Mouse (Mus musculus): ENCODE results near the gene Rrad. TPM values are rescaled to one million over a fixed set of nuclear protein-coding genes. Genes with fewer than 3 reads are reported as not detected.
"Not testable (repeated sequence)": the region's sequence is repeated elsewhere in the genome, so short reads cannot be mapped to it uniquely, and the experiment has no call there.

Rrad gene
- total RNA-seq (2021), result 1 to 10 TPM in 1 of 2 experiments, under 1 TPM in 1; 0.89 to 2.0 TPM
- long read RNA-seq, partial matches to known transcripts, result 1 of 2 reads
- long read RNA-seq, other reads (novel, unspliced or antisense), result 0 of 2 reads

GRCm38 (mm10) chr8:104630981-104631663, at the start of gene Rrad:
Rrad (minus strand) TSS chr8:104631327.
- no peak for DNase-seq (ENCODE audit: low spot score in 2 of 2)

- DNase-seq (ENCODE audit: low spot score in 2 of 2), result no peak
Observed at GRCm38 (mm10) chr8:104655614-104656013, 24.5 kb upstream of the Rrad start.

GRCm38 (mm10) chr8:104654984-104655383, 23.9 kb upstream of the Rrad start:
- peak; percentile 71 to 93 for DNase-seq (ENCODE audit: low spot score in 2 of 2)

- DNase-seq (ENCODE audit: low spot score in 2 of 2), result not testable (repeated sequence)
Observed at GRCm38 (mm10) chr8:104644187-104644586, 13.1 kb upstream of the Rrad start.

GRCm38 (mm10) chr8:104642324-104642654, 11.2 kb upstream of the Rrad start:
- DNase-seq (ENCODE audit: low spot score in 2 of 2), result no peak

GRCm38 (mm10) chr8:104641426-104642323, 10.5 kb upstream of the Rrad start, which contains the start of gene Ciao2b:
Ciao2b (minus strand) TSS chr8:104641965.
- DNase-seq (ENCODE audit: low spot score in 2 of 2), result peak; percentile 85 to 94

- DNase-seq (ENCODE audit: low spot score in 2 of 2), result no peak
Observed at GRCm38 (mm10) chr8:104640831-104641370, 9.8 kb upstream of the Rrad start.

- DNase-seq (ENCODE audit: low spot score in 2 of 2), result no peak
Observed at GRCm38 (mm10) chr8:104640241-104640640, 9.1 kb upstream of the Rrad start.

- no peak for DNase-seq (ENCODE audit: low spot score in 2 of 2)
Observed at GRCm38 (mm10) chr8:104638010-104638409, 6.9 kb upstream of the Rrad start.

GRCm38 (mm10) chr8:104635004-104635710, 4.0 kb upstream of the Rrad start:
- DNase-seq (ENCODE audit: low spot score in 2 of 2), result no peak

GRCm38 (mm10) chr8:104633156-104633744, 2.1 kb upstream of the Rrad start:
- no peak for DNase-seq (ENCODE audit: low spot score in 2 of 2)

- DNase-seq (ENCODE audit: low spot score in 2 of 2), result peak in 1 of 2 experiments; percentile 32
Observed at GRCm38 (mm10) chr8:104632486-104632885, 1.4 kb upstream of the Rrad start.

- no peak for DNase-seq (ENCODE audit: low spot score in 2 of 2)
Observed at GRCm38 (mm10) chr8:104631975-104632374, 848 bp upstream of the Rrad start.

- no peak for DNase-seq (ENCODE audit: low spot score in 2 of 2)
Observed at GRCm38 (mm10) chr8:104630574-104630973, 553 bp downstream of the Rrad start.

GRCm38 (mm10) chr8:104630111-104630479, 1.0 kb downstream of the Rrad start:
- no peak for DNase-seq (ENCODE audit: low spot score in 2 of 2)

GRCm38 (mm10) chr8:104629306-104630110, 1.6 kb downstream of the Rrad start:
- no peak for DNase-seq (ENCODE audit: low spot score in 2 of 2)

GRCm38 (mm10) chr8:104628402-104628801, 2.7 kb downstream of the Rrad start:
- DNase-seq (ENCODE audit: low spot score in 2 of 2), result no peak

GRCm38 (mm10) chr8:104627065-104627740, 3.9 kb downstream of the Rrad start:
- no peak for DNase-seq (ENCODE audit: low spot score in 2 of 2)

GRCm38 (mm10) chr8:104624161-104624560, 7.0 kb downstream of the Rrad start, which contains the start of gene Cdh16:
Cdh16 (minus strand) TSS chr8:104624396.
- no peak for DNase-seq (ENCODE audit: low spot score in 2 of 2)
